Mouse (Mus musculus): Measurements from ENCODE around the gene Cd300ld4.
"Not testable (repeated sequence)": the region's sequence is repeated elsewhere in the genome, so short reads cannot be mapped to it uniquely, and the experiment has no call there.

Gene Cd300ld4

DNA sequence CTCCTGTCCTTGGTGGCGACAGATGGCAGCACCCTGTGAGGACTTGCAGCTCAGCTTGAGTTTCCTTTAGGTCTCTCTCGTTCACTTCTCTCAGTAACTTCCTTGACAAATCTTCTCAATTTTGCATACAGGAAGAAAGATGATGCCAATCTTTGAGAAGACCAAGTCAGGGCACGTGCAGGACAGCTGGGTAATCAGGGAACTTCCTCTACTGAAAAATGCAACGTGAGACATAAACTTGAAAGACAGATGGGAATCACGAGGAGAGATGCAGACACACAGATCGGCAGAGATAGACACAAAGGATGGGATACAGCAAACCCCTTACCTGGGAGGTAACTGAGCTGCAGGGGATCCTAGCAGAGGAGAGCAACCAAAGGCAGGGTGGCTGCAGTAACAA, at the start of gene Cd300ld4:
TSS of gene Cd300ld4 (minus strand) at position 101 of the 400 bp plus-strand sequence.
- DNase-seq, result not testable (repeated sequence)

DNA sequence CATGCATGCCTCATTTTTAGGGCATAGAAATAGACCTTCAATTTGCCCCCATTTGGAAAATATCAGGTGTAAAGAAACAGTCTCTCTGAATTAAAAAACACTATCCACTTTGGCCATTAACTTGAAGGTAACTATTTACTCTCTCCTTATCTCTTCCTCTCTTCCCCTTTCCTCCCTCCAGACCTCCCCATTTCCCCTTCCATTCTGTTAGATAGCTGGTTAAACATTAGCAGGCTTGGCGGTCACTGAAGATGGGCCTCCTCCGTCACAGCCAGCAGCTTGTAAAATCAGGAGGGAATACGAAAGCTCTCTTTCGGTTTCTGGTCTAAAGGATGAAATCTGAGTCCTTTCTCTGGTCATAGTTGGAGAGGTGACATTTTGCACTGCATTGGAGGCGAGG, 49.0 kb upstream of the Cd300ld4 start:
- DNase-seq, result no peak

DNA sequence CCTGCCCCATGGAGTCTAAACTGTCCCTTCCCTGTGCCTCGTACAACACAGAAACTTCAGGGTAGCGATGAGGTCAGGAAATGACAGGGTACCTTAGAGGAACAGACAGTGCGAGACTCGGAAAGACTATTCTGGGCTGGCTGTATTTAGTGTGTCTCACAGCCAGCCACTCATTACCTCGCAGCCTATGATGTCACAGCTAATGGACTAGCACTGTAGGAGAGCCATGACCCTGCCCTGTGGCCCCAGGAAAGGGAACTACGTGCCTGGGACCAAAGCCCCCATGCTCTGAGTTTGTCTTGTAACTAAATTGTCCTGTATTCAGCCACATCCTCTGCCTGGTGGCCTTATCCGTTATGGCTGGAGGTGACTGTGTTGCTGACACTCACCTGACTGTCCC, 48.6 kb upstream of the Cd300ld4 start:
- peak; percentile 28 for DNase-seq

DNA sequence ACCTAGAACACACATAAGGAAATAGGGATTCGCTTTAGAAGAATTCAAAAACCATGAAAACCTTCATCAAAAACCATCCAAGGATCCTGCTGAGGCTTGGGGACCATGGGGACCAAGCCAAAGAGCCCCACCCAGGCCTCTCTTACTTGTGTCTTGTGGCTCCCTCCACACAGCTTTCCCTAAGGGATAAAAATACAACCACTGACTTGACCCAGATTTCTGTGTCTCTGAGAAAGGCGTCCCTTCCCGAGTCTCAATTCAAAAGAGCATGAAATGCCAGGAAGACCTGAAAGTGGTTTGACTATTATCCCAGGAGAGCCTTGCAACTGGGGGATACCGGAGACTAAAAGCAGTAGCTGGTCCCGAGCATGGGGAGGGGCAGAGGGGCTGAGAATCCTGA, 46.2 kb upstream of the Cd300ld4 start:
- DNase-seq, result no peak

DNA sequence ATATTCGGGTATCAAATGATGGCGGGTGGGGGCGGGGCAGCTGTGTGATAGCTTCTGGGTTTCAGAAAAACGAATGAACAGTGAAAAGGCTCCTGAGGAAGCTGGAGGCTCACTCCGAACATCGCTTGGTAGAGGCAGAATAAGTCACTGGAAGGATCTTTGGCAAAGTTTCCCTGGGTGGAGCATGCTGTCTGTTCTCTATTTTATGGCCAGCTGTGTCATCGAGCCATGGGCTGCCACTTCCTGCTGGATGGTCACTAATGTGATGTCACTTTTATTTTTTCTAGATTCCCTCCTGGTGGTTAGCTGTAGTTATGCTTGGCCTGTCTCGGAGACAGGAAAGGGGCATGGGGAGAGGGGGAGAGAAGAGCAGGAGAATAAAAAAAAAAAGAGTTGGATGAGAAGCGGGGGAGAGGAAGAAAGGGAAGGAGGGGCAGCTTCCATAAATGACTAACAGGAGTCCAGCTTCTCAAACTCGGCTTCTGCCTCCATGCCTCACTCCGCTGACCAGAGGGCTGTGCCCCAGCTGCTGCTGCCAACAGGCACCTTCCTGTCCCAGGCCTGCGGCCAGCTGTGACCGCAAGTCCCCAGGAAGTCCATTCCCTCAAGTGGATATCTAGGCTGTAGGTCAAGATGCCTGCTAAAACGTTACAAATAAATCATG, 45.0 kb upstream of the Cd300ld4 start:
- peak; percentile 71 for DNase-seq

DNA sequence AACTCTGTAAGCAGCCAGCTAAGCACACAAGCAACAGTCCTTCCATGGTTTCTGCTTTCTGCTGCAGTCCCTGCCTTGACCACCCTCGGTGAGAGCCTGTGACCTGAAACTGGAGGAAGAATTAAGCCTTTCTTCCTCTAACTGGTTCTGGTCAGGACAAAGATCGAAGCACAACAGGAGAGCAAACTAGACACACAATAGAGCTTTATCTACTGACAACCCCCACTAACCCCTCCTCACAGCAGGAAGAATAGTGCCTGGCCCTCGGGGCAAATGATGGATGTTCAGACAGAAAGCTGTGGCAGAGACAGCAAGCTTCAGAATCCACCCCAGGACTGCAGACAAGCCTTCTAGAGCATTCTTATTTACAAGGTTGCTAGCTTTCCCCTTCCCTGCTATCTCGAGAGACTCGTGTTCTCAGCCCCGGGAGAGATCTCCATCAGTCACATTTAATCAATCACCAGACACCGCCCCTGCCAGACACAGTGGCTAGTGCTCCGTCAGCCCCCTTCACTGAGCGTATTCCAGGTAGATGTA, 44.3 kb upstream of the Cd300ld4 start:
- DNase-seq, result no peak

DNA sequence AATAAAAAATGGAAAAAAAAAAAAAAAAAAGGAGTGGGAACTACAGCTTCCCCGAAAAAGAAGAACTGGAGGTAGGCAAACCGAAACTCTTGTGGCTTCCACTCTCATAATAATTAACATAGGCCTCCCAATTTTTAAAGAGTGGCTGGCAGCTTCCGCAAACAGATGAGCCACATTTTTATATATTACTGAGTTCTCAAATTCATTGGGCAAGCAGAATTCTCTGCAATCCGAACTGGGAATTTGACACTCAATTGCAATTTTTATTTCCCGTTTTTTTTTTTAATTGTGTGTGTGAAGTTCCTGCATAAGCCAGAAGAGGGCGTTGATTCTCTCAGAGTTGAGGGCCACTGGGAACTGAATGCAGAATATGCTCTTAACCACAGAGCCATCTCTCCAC, 40.0 kb upstream of the Cd300ld4 start:
- peak; percentile 52 for DNase-seq

DNA sequence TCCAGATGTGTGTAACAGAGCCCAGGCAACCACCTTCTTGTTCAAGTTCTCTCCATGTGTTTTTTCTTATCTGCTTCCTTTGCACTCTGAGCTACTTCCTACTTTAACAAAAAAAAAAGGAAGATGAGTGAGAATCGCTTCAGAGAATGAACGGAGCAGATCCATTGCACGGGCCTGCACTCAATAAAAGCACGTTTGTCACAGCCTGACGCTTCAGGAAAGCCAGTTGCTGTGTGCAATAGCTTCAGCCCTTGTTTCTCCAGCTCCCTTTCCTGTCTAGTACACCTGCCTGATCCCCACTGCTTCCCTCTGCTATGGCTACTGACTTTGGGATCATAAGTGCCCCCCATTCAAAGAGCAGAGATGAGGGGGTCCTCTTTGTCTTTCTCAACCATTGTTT, 35.3 kb upstream of the Cd300ld4 start, which contains the start of gene Cd300e:
TSS of gene Cd300e (minus strand) at position 101 of the 400 bp plus-strand sequence.
- DNase-seq, result no peak

DNA sequence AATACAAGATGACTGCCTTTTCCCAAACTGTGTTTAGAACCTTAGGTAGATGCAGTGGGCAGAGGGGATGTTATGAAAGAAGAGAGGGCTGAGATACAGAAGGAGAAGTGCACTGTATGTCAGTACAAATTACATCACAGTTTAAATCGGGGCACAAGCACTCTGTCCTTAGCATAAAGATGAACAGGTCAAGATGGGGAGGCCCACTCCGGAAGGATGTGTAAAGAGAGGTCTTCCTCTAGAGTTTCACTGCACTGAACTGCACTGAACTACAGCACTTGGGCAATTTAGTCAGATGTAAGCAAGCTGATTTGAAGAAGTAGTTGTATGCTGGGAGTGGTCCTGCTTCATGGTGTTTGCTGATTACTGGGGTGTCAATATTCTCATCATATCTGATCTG, 33.0 kb upstream of the Cd300ld4 start:
- DNase-seq, result peak; percentile 33

DNA sequence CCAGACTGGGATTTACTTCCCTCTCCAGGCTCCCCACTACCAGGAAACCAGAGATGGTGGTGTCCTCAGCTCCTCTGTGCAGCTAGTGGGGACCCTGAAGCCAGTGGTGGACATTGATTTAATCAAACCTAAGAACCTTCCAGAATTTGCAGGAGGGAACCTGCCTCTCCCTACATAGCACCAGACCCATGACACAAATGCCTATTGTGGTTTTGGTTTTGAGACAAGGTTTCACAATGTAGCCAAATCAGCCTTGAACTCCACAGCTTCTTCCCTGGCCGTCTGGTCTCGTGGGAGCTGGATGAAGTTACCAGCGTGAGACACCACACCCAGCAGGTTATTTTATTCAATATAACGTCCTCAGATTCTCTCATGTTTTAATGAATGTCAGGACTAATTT, 31.9 kb upstream of the Cd300ld4 start:
- peak; percentile 36 for DNase-seq

DNA sequence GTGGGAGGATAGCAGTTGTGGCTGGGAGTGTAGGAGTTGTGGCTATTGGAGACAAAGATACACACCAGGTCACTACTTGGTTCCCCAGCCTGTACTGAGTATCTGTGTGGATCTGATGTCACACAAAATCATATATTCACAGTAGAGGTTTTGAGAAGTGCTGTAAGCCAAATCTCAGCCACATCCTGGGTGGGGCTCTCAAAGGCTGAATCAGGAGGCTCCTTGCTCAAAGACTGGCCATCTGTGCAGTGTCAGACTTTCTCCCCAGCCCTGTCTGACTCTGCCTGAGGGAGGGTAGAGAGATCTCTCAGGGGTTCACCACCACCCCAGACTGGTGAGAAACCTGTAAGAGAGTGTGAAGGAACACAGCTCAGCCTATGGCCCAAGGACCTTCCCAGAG, 27.7 kb upstream of the Cd300ld4 start:
- peak; percentile 15 for DNase-seq

DNA sequence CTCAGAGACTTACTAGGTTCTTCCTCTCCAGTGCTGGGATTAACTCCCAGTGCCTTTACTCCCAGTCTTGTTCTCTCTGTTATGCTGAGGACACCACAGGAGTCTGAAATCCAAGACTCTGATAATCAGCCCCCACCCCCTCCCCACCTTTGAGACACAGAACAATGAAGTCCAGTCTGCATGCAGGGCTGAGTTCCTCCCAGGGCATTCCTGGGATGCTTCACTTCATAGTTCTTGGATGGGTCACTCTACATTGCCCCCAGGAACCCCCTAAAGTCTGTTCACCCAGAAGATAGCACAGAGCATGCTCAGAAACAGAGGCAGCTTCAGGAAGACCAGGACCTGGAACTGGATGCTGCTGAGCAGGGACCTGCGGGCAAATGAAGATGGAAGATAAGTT, 26.2 kb upstream of the Cd300ld4 start:
- DNase-seq, result no peak

DNA sequence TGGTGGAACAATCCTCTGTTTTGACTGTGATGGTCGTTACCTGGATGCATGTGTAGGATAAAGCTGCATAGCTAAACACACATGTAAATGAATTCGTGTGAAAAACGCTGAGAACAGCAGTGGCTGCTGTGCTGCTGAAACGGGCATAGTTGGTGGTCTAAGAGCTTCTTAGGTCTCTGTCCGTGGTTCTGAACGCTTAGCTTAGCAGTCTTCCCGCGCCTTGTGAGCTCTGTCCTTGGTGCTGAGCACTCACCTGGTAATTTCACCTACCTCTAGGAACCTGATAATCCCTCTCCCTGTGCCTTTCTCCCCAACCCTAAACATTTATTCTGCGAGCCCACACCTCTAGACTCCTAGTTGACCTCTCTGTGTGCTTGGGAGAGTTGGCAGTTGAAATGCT, 25.4 kb upstream of the Cd300ld4 start:
- DNase-seq, result peak; percentile 38

DNA sequence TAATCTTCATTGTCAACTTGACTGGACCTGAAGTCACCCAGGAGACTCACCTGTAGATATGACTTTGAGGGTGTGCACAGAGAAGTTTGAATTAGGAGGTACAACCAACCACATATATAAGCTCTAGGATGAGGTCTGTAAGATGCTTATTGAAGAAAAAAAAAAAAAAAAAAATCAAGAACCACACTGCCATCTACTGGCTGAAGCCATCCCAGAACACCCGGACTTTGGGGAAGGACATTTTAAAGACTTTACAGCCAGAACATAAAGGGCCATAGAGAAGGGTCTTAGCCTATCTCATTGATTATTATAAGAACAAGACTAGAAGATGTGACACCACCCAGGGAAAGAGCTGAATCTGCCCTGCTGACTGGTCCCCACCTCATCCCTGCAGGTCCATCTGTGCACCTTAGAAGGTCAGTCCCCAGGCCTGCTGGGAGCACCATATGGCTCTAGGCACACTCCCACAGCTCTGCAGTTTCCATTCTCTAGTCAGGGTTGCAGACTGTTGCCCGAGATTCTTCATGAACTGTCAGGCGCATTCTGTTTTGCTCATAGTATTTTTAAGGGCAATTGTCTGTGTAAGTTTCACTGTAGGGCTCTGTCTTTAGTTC, 22.6 kb upstream of the Cd300ld4 start:
- no peak for DNase-seq

DNA sequence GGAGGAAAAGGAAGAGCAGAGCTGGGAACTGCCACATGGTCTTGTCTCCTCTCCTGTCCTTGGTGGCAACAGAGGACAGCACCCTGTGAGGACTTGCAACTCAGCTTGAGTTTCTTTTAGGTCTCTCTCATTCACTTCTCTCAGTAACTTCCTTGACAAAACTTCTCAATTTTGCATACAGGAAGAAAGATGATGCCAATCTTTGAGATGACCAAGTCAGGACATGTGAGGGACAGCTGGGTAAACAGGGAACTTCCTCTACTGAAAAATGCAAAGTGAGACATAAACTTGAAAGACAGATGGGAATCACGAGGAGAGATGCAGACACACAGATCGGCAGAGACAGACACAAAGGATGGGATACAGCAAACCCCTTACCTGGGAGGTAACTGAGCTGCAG, 21.4 kb upstream of the Cd300ld4 start, which contains the start of gene Cd300ld3:
TSS of gene Cd300ld3 (minus strand) at position 151 of the 400 bp plus-strand sequence.
- DNase-seq, result no peak

DNA sequence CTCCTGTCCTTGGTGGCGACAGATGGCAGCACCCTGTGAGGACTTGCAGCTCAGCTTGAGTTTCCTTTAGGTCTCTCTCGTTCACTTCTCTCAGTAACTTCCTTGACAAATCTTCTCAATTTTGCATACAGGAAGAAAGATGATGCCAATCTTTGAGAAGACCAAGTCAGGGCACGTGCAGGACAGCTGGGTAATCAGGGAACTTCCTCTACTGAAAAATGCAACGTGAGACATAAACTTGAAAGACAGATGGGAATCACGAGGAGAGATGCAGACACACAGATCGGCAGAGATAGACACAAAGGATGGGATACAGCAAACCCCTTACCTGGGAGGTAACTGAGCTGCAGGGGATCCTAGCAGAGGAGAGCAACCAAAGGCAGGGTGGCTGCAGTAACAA, 10.9 kb upstream of the Cd300ld4 start, which contains the start of gene Cd300ld5:
TSS of gene Cd300ld5 (minus strand) at position 101 of the 400 bp plus-strand sequence.
- DNase-seq, result not testable (repeated sequence)

DNA sequence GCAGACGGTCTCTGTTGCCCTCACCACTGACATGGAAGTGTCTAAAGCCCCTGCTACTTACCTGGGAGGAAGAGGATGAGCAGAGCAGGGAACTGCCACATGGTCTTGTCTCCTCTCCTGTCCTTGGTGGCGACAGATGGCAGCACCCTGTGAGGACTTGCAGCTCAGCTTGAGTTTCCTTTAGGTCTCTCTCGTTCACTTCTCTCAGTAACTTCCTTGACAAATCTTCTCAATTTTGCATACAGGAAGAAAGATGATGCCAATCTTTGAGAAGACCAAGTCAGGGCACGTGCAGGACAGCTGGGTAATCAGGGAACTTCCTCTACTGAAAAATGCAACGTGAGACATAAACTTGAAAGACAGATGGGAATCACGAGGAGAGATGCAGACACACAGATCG, 10.7 kb downstream of the Cd300ld4 start, which contains the start of gene Cd300ld2:
TSS of gene Cd300ld2 (minus strand) at position 101 of the 400 bp plus-strand sequence.
- DNase-seq, result not testable (repeated sequence)

DNA sequence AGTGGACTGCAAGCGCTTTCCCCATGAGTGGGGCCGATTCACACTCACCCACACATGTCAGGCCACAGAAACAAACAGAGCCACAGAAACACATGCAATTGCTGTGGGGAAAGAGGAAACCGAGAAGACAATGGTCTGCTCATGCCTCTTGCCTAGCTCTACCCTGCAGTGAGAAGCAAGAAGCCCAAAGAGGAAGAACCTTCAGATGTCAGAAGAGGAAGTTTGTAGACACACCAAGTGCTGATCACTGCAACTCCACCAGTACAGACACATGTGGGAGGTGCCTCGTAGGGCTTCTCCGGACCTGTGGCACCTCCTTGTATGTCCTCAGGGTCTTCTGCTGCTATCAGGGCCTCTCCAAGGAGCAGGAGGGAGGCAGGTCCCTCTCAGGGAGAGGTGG, 22.7 kb downstream of the Cd300ld4 start:
- DNase-seq, result peak; percentile 30

DNA sequence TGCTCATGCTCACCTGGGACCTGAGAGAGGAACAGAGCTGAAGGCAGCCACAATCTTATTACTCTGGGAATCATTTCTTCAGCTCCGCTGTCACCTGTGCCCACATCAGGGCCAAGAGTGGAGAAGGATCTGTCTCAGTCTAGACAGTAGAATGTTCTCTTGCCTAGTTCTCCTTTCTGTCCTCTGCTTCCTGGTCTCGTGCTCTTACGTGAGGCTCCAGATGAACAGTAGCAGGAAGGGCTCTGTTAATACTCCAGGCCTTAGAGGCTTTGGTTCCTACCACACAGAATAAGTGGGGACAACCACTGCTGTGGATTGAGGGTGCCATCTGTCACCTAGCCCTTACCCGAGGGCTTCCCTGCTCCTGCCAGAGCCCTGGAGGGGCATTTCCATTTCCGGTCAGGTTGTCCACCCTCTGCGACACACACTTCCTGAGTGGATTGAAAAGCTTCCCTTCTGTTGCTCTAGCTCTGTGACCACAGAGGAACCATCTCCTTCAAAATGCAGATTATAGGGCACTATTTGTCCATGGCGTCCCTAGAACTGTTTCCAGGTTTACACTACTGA, 25.3 kb downstream of the Cd300ld4 start, which contains the start of gene Cd300c2:
TSS of gene Cd300c2 (minus strand) at position 407 of the 567 bp plus-strand sequence.
- DNase-seq, result peak; percentile 18

DNA sequence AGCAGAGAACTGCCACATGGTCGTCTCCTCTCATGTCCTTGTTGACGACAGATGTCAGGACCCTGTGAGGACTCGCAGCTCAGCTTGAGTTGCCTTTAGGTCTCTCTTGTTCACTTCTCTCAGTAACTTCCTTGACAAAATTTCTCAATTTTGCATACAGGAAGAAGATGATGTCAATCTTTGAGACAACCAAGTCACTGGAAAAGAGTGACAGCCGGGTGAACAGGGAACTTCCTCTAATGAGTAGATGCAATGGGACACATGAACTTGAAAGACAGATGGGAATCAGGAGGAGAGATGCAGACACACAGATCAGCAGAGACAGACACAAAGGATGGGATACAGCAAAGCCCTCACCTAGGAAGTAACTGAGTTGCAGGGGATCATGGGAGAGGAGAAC, 37.0 kb downstream of the Cd300ld4 start, which contains the start of gene Cd300ld:
TSS of gene Cd300ld (minus strand) at position 130 of the 400 bp plus-strand sequence.
- no peak for DNase-seq

DNA sequence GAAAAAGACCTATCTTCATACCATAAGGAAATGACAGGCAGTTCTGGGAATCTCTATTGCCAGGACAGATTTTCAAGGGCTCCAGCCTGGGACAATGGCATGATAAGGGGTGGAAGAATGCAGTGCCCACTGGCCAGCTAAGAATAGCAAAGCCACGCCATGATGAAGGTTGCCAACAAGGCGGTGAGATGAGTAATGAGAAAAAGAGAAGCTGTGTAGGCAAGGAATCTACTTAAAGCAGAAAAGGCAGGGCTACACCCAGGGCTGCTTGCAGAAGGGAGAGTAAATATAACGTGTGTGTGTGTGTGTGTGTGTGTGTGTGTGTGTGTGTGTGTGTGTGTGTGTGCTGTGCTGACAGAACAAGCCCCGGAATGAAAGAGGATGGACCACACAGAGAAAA, 44.9 kb downstream of the Cd300ld4 start:
- peak; percentile 23 for DNase-seq

DNA sequence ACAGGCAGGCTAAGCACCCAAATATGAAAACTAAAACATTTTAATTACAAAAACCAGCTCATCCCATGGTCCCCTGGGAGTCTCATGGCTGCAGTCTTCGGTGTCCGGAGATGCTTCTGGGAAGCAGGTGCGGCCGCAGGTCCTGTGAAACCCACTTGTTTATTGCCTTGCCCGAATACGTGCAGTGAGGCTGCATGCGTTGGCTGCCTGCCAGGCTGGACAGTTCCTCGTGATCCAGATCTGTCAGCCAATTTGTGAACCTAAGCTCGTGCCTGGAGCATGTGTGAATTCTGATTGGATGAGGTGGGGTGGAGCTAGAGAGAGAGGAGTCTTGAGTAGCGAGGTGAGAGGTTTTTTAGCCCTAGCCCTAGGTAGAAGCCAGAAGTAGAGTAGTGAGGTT, 54.1 kb downstream of the Cd300ld4 start:
- DNase-seq, result no peak
